Mouse (Mus musculus) kidney, embryonic 14.5 days (tissue): ENCODE measurements at regions not wholly inside any gene's neighbourhood (a gene's known extent, or its start where the extent isn't known, plus 50 kb on each side); places are given as distances from the start of the nearest gene placed in this dataset.

ENCODE experiments used
- ATAC-seq: fragments of 200-750 bp; cut with Nextera tagmentation; 2 replicates; pipeline ENCODE4 v1.8.0; 2017; ENCODE audit warnings: moderate number of reproducible peaks, mild to moderate bottlenecking, moderate TSS enrichment, moderate library complexity; ENCODE audit not compliant: low FRiP score, low TSS enrichment
- H3K27ac ChIP-seq: fragments of 300-500 bp; sonication (generic); 2 replicates; pipeline ENCODE4 v1.5.1; 2014; ENCODE audit warnings: low read depth, mild to moderate bottlenecking, low read length, moderate library complexity, mixed read lengths
- H3K27me3 ChIP-seq: fragments of 300-500 bp; sonication (generic); 2 replicates; pipeline ENCODE4 v1.6.1; 2014; ENCODE audit warnings: mild to moderate bottlenecking, low read length; ENCODE audit not compliant: control insufficient read depth, insufficient read depth
- H3K36me3 ChIP-seq: fragments of 300-500 bp; sonication (generic); 2 replicates; pipeline ENCODE4 v1.6.1; 2014; ENCODE audit warnings: low read length, mixed read lengths; ENCODE audit not compliant: control insufficient read depth, insufficient read depth
- H3K4me1 ChIP-seq: fragments of 300-500 bp; sonication (generic); 2 replicates; pipeline ENCODE4 v1.6.1; 2014; ENCODE audit warnings: low read length, mixed read lengths; ENCODE audit not compliant: control insufficient read depth, insufficient read depth
- H3K4me2 ChIP-seq: fragments of 300-500 bp; sonication (generic); replicated peaks from 2 replicates; pipeline ENCODE4 v1.6.1; 2014; ENCODE audit warnings: low read depth, mild to moderate bottlenecking, low read length
- H3K4me3 ChIP-seq: fragments of 300-500 bp; sonication (generic); 2 replicates; pipeline ENCODE4 v1.5.1; 2014; ENCODE audit warnings: mild to moderate bottlenecking, low read length
- H3K9ac ChIP-seq: fragments of 300-500 bp; sonication (generic); 2 replicates; pipeline ENCODE4 v1.6.1; 2014; ENCODE audit warnings: low read depth, mild to moderate bottlenecking, low read length, moderate library complexity
- H3K9me3 ChIP-seq: fragments of 300-500 bp; sonication (generic); 2 replicates; pipeline ENCODE4 v1.6.1; 2016; ENCODE audit warnings: low read length; ENCODE audit not compliant: control insufficient read depth
- WGBS: fragments of 180-500 bp; shearing (Covaris S2); extraction: QIAGEN DNeasy Blood & Tissue Kit; methylation state at CpG from one replicate; pipeline ENCODE4 v1.1.7; 2014; 5-methylcytosine and 5-hydroxymethylcytosine counted together

DNA sequence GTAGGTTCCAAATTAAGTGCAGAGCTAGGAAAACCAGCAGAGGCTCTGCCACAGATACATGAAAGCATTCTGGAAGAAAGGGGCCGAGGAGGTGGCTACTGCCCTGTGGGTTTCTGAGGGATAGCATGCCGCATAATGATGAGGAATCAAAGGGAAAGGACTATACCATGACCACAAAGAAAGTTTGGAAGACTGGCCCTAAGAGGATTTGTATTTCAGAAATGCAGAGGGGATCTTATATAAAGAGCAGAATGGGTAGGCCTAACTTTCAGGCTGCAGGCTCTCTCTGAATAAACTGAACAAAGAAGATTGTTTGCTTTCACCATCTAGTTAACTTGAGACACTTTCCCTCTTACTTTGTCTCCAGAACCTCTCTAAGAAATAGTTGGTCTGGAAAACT lies 777.9 kb downstream of the Basp1 start:
- no peak overlapping the region for H3K4me3 ChIP-seq
- H3K9me3 ChIP-seq: no peaks in the 10 kb centered on the region
- no peaks in the 10 kb centered on the region for H3K4me1 ChIP-seq
- H3K9ac ChIP-seq: no peak overlapping the region
- no peak for ATAC-seq
- H3K36me3 ChIP-seq: no peaks in the 10 kb centered on the region
- 89% methylated on average over 2 of the region's 2 CpGs for WGBS
- H3K27me3 ChIP-seq: no peaks in the 10 kb centered on the region
- no peak overlapping the region for H3K4me2 ChIP-seq
- H3K27ac ChIP-seq: no peak overlapping the region

DNA sequence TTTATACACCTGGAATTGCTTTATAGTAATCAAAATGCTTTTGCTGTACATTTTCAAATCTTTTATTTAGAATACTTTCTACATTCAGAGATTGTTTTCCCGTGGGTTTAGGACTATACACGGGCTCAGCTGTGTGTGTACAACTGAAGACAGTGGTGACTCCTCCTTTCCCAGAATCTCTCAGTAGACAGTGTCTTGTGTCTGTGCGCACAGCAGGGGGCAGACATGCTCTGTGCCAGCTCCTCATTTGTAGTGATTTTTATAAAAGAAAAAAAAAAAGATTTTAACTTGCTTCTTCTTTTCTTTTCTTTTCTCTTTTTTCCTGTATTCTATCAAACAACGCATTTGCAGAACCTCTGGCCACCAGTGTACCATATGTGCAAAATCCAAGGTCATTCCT lies 817.3 kb downstream of the Basp1 start:
- Histone ChIP-seq H3K4me1 (no peaks in the 10 kb centered on the region), H3K4me3 (no peak overlapping the region), H3K4me2 (no peak overlapping the region), H3K27ac (no peak overlapping the region), H3K9me3 (no peaks in the 10 kb centered on the region), H3K9ac (no peak overlapping the region), H3K27me3 (no peaks in the 10 kb centered on the region), H3K36me3 (no peaks in the 10 kb centered on the region)
- peak; percentile 85 for ATAC-seq
- whole genome bisulfite sequencing: 51% methylated on average over 4 of the region's 4 CpGs

DNA sequence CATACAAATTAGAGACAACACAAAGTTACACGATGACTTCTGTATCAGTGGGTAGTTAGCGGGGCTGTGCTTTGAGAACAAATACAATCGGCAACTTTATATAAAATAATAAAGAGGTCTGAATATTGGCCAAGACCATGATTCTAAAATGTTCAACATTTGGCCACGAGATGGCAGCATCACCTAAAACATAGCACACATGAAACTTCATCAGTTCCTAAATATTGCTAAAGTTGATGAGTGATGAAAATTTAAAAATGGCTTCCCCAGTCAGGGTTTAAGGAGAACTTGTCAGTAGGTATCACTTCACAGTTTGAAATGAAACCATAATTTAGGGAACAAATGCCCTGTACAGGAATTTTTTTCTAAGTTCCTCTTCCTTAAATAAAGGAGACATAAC lies 824.6 kb downstream of the Basp1 start:
- 34% methylated on average over 4 of the region's 4 CpGs for WGBS
- Histone ChIP-seq H3K27ac (no peak overlapping the region), H3K9me3 (no peaks in the 10 kb centered on the region), H3K27me3 (no peaks in the 10 kb centered on the region), H3K36me3 (no peaks in the 10 kb centered on the region), H3K4me2 (no peak overlapping the region), H3K4me1 (no peaks in the 10 kb centered on the region), H3K4me3 (no peak overlapping the region), H3K9ac (no peak overlapping the region)
- no peak for ATAC-seq

DNA sequence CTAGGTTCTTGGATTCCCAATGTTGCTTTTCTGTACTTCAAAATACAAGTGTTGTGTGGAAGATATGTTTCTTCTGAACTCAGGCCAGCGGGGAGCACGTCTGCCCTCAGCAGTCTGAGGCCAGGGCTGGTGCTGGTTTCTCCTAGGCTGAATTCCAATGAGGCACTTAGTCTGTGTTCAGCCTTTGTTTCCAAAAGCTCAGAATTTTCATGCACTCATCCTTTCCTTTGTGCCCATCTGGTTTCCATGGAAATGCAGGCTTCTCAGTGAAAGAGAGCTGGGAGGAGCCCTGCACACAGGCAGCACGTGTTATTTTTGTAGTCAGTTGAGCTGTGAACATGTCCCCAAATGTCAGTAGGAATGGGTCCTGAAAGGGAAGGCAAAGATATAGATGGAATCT lies 846.6 kb downstream of the Basp1 start:
- H3K27ac ChIP-seq: no peak overlapping the region
- no peak overlapping the region for H3K4me2 ChIP-seq
- H3K27me3 ChIP-seq: no peaks in the 10 kb centered on the region
- H3K9ac ChIP-seq: no peak overlapping the region
- WGBS: 65% methylated on average over 3 of the region's 3 CpGs
- H3K9me3 ChIP-seq: no peaks in the 10 kb centered on the region
- no peak for ATAC-seq
- no peak overlapping the region for H3K4me3 ChIP-seq
- H3K4me1 ChIP-seq: no peaks in the 10 kb centered on the region
- no peaks in the 10 kb centered on the region for H3K36me3 ChIP-seq

DNA sequence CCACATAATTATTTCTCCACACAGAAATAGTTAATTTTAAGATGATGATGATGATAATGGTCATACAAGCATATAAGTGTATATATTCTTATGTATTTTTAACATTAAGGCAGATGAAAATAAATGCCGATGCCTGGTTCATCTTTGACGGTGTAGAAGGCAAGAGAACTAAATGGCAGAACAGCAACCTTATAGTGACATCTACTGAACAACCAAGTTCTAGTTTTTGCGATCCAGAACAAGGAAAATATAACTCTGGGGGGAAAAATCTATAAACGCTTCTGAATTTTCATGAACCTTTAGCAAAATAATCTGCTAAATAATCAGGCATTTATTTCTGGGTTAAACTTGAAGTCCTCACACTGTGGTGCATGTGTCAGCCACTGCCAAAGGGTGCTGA lies 856.8 kb downstream of the Basp1 start:
- Histone ChIP-seq H3K9me3 (no peaks in the 10 kb centered on the region), H3K36me3 (no peaks in the 10 kb centered on the region), H3K9ac (no peak overlapping the region), H3K4me3 (no peak overlapping the region), H3K27ac (no peak overlapping the region), H3K27me3 (no peaks in the 10 kb centered on the region), H3K4me2 (no peak overlapping the region), H3K4me1 (no peaks in the 10 kb centered on the region)
- WGBS: 94% methylated on average over 4 of the region's 4 CpGs
- no peak for ATAC-seq

DNA sequence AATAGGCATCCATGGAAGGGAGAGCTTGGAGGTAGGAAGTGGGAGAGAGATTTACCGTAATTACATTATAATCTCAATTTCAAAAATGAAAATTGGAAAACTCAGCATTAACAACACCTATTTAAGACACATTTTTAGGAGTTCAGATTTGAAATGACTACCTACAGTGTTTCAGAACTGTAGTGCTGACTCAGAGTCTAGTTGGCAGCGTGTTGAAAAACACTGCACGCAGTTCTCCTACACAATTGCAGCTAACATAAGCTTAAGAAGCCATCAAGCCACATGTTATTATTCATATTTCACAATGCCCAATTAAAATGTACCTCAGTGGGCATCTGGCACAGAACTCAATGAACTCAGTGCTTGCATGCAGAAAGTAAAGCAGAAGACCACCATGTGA lies 863.5 kb downstream of the Basp1 start:
- Histone ChIP-seq H3K4me3 (no peak overlapping the region), H3K4me1 (no peaks in the 10 kb centered on the region), H3K9me3 (no peaks in the 10 kb centered on the region), H3K27me3 (no peaks in the 10 kb centered on the region), H3K9ac (no peak overlapping the region), H3K4me2 (no peak overlapping the region), H3K27ac (no peak overlapping the region), H3K36me3 (no peaks in the 10 kb centered on the region)
- no peak for ATAC-seq
- WGBS: 93% methylated on average over 3 of the region's 3 CpGs

DNA sequence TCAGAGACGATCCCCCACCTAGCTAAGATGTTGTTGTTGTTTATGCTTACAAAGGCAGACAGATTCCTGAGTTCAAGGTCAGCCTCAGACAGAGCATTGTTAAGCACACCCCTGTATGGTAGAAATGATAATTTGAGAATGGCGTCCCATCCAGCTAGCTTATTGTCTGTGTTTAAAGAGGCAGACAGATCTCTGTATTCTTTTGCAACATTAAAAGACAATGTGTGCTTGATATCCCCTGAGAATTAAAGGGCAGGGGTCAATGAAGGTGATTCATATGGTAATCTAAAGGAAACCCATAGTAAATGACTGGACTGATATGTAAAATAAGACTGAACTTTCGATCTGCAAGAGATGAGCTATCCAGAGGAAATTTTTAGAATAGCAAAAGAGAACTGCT lies 883.5 kb downstream of the Basp1 start:
- no peak overlapping the region for H3K4me2 ChIP-seq
- H3K36me3 ChIP-seq: no peaks in the 10 kb centered on the region
- no peaks in the 10 kb centered on the region for H3K9me3 ChIP-seq
- H3K9ac ChIP-seq: no peak overlapping the region
- 94% methylated on average over 3 of the region's 3 CpGs for WGBS
- no peaks in the 10 kb centered on the region for H3K4me1 ChIP-seq
- no peak for ATAC-seq
- no peak overlapping the region for H3K27ac ChIP-seq
- no peaks in the 10 kb centered on the region for H3K27me3 ChIP-seq
- no peak overlapping the region for H3K4me3 ChIP-seq

DNA sequence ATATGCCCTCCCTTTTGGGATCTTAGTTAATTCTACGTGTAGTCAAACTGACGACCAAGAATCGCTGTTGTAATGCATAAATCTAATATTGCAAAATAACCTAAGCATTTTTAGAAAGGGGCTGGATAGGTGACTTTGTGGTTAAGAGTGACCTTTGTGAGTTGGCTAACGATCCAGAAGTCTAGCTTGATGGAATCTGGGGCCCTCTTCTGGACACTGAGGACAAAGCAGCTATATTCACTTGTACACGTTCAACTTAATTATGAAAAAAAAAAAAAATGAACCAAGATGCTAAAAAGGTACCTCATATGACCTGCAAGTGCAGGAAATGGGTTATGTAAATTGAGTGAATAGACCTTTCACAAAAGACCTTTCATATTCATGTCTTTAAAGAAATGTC lies 886.2 kb downstream of the Basp1 start:
- H3K27me3 ChIP-seq: no peaks in the 10 kb centered on the region
- 76% methylated on average over 5 of the region's 5 CpGs for WGBS
- no peak for ATAC-seq

DNA sequence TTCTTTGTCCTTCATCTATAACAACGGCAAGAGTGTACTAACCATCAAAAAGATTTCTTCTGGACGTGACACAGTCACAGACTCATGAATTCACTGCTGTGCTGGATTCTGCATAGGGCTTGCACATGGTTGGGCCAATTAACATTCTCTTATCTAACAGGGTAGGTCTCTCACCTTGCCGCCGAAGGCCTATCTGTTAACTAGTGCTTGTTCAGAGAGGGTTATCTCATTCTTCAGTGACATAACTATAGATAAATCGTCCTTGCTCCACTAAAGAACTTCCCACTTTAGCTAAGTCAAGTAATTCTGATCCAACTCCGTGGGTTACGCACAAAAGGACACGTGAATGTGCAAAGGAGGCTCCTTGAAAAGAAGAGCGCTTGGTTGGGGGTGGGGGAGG lies 899.6 kb downstream of the Basp1 start:
- no peak overlapping the region for H3K27ac ChIP-seq
- 87% methylated on average over 9 of the region's 9 CpGs for WGBS
- ATAC-seq: no peak

More for the DNA sequence above, 886.2 kb downstream of the Basp1 start:
- no peak overlapping the region for H3K4me3 ChIP-seq
- no peaks in the 10 kb centered on the region for H3K9me3 ChIP-seq
- no peak overlapping the region for H3K4me2 ChIP-seq
- H3K9ac ChIP-seq: no peak overlapping the region
- no peaks in the 10 kb centered on the region for H3K4me1 ChIP-seq
- no peak overlapping the region for H3K27ac ChIP-seq
- H3K36me3 ChIP-seq: no peaks in the 10 kb centered on the region

More for the DNA sequence above, 899.6 kb downstream of the Basp1 start:
- Histone ChIP-seq H3K4me2 (no peak overlapping the region), H3K36me3 (no peaks in the 10 kb centered on the region), H3K9ac (no peak overlapping the region), H3K27me3 (no peaks in the 10 kb centered on the region), H3K4me1 (no peaks in the 10 kb centered on the region), H3K9me3 (no peaks in the 10 kb centered on the region), H3K4me3 (no peak overlapping the region)
